Mouse (Mus musculus) hindbrain, embryonic 11.5 days (tissue): ENCODE data around the gene Tmprss7. TPM values are rescaled to one million over a fixed set of nuclear protein-coding genes. Genes with fewer than 3 reads are reported as not detected.

Experiments
- ATAC-seq: fragments of 200-750 bp; cut with Nextera tagmentation; 2 replicates; pipeline ENCODE4 v1.8.0; 2017; ENCODE audit warnings: mild to moderate bottlenecking, moderate TSS enrichment, moderate library complexity; ENCODE audit not compliant: low FRiP score
- DNase-seq: peaks from one replicate; pipeline ENCODE4 v3.0.0-alpha.2; 2015; ENCODE audit warnings: low spot score
- H3K27ac ChIP-seq: fragments of 300-500 bp; sonication (generic); 2 replicates; pipeline ENCODE4 v1.5.1; 2014; ENCODE audit warnings: mild to moderate bottlenecking, low read depth, low read length
- H3K27me3 ChIP-seq: fragments of 300-500 bp; sonication (generic); 2 replicates; pipeline ENCODE4 v1.6.1; 2014; ENCODE audit warnings: mild to moderate bottlenecking, low read length, moderate library complexity, mixed read lengths; ENCODE audit not compliant: control insufficient read depth, insufficient read depth
- H3K36me3 ChIP-seq: fragments of 300-500 bp; sonication (generic); 2 replicates; pipeline ENCODE4 v1.6.1; 2014; ENCODE audit warnings: mild to moderate bottlenecking, low read length, moderate library complexity, mixed read lengths; ENCODE audit not compliant: control insufficient read depth, insufficient read depth
- H3K4me1 ChIP-seq: fragments of 300-500 bp; sonication (generic); replicated peaks from 2 replicates; pipeline ENCODE4 v1.6.1; 2014; ENCODE audit warnings: low read length, mixed read lengths; ENCODE audit not compliant: control insufficient read depth, insufficient read depth
- H3K4me2 ChIP-seq: fragments of 300-500 bp; sonication (generic); replicated peaks from 2 replicates; pipeline ENCODE4 v1.6.1; 2014; ENCODE audit warnings: mild to moderate bottlenecking, low read depth, low read length
- H3K4me3 ChIP-seq: fragments of 300-500 bp; sonication (generic); 2 replicates; pipeline ENCODE4 v1.5.1; 2014; ENCODE audit warnings: low read depth, low read length
- H3K9ac ChIP-seq: fragments of 300-500 bp; sonication (generic); 2 replicates; pipeline ENCODE4 v1.6.1; 2014; ENCODE audit warnings: low read depth, low read length
- H3K9me3 ChIP-seq: fragments of 300-500 bp; sonication (generic); 2 replicates; pipeline ENCODE4 v1.6.1; 2016; ENCODE audit warnings: low read length; ENCODE audit not compliant: control insufficient read depth
- WGBS: fragments of 180-500 bp; shearing (Covaris S2); extraction: QIAGEN DNeasy Blood & Tissue Kit; methylation state at CpG from one replicate; pipeline ENCODE4 v1.1.7; 2014; 5-methylcytosine and 5-hydroxymethylcytosine counted together
- polyA plus RNA-seq: library from polyadenylated mRNA; unstranded; fragments of >200 nt; fragmentation: Nextera tagmentation; extraction: Ambion mirVana; gene quantifications from 2 replicates; pipeline ENCODE4 v1.2.1, GENCODE M21; 2014

The Tmprss7 gene
- polyA plus RNA-seq, 1 experiment from 2014 or later = 0.99 TPM

GRCm38 (mm10) chr16:45629497-45630105 lies 63.9 kb downstream of the Tmprss7 start:
- H3K9me3 ChIP-seq = no peaks in the 10 kb centered on the region
- H3K4me3 ChIP-seq = no peak overlapping the region
- no peaks in the 10 kb centered on the region for H3K27me3 ChIP-seq
- H3K27ac ChIP-seq = no peak overlapping the region
- no peak for DNase-seq
- H3K4me1 ChIP-seq = no peaks in the 10 kb centered on the region
- peak; percentile 23; the same call in 1 of the 2 replicates for ATAC-seq
- no peak overlapping the region for H3K4me2 ChIP-seq
- no peaks in the 10 kb centered on the region for H3K36me3 ChIP-seq
- no peak overlapping the region for H3K9ac ChIP-seq
- 87% methylated on average over 8 of the region's 8 CpGs for WGBS

- Histone ChIP-seq H3K27me3 (no peaks in the 10 kb centered on the region), H3K4me2 (no peak overlapping the region), H3K36me3 (no peaks in the 10 kb centered on the region), H3K4me3 (no peak overlapping the region), H3K9me3 (no peaks in the 10 kb centered on the region), H3K9ac (no peak overlapping the region), H3K27ac (no peak overlapping the region), H3K4me1 (no peaks in the 10 kb centered on the region)
- ATAC-seq = no peak
- WGBS = 76% methylated on average over 2 of the region's 2 CpGs
- DNase-seq = no peak
Observed at GRCm38 (mm10) chr16:45625342-45625741, 68.1 kb downstream of the Tmprss7 start.

GRCm38 (mm10) chr16:45624791-45625190 lies 68.7 kb downstream of the Tmprss7 start:
- DNase-seq = no peak
- H3K36me3 ChIP-seq = no peaks in the 10 kb centered on the region
- 85% methylated on average over 2 of the region's 2 CpGs for WGBS

GRCm38 (mm10) chr16:45623230-45623629 lies 70.2 kb downstream of the Tmprss7 start:
- Histone ChIP-seq H3K36me3 (no peaks in the 10 kb centered on the region), H3K27me3 (no peaks in the 10 kb centered on the region), H3K27ac (no peak overlapping the region), H3K4me1 (no peaks in the 10 kb centered on the region), H3K9me3 (no peaks in the 10 kb centered on the region), H3K4me2 (no peak overlapping the region), H3K9ac (no peak overlapping the region), H3K4me3 (no peak overlapping the region)
- DNase-seq = no peak
- WGBS = 88% methylated on average over 4 of the region's 4 CpGs
- ATAC-seq = no peak

More at GRCm38 (mm10) chr16:45624791-45625190, 68.7 kb downstream of the Tmprss7 start:
- H3K9ac ChIP-seq = no peak overlapping the region
- H3K4me3 ChIP-seq = no peak overlapping the region
- H3K27ac ChIP-seq = no peak overlapping the region
- no peaks in the 10 kb centered on the region for H3K27me3 ChIP-seq
- no peaks in the 10 kb centered on the region for H3K9me3 ChIP-seq
- H3K4me1 ChIP-seq = no peaks in the 10 kb centered on the region
- ATAC-seq = no peak
- no peak overlapping the region for H3K4me2 ChIP-seq

GRCm38 (mm10) chr16:45619751-45620375 lies 73.6 kb downstream of the Tmprss7 start:
- DNase-seq (no peak), ATAC-seq (no peak)
- H3K4me3 ChIP-seq = no peak overlapping the region
- no peaks in the 10 kb centered on the region for H3K27me3 ChIP-seq
- H3K27ac ChIP-seq = no peak overlapping the region
- no peak overlapping the region for H3K9ac ChIP-seq
- no peaks in the 10 kb centered on the region for H3K9me3 ChIP-seq
- 69% methylated on average over 8 of the region's 8 CpGs for WGBS
- H3K36me3 ChIP-seq = no peaks in the 10 kb centered on the region
- H3K4me1 ChIP-seq = no peaks in the 10 kb centered on the region
- no peak overlapping the region for H3K4me2 ChIP-seq

- Histone ChIP-seq H3K27me3 (no peaks in the 10 kb centered on the region), H3K4me3 (no peak overlapping the region), H3K4me2 (no peak overlapping the region), H3K27ac (no peak overlapping the region), H3K36me3 (no peaks in the 10 kb centered on the region), H3K9me3 (no peaks in the 10 kb centered on the region), H3K9ac (no peak overlapping the region), H3K4me1 (no peaks in the 10 kb centered on the region)
- 75% methylated on average over 1 of the region's 1 CpGs for WGBS
- DNase-seq (no peak), ATAC-seq (no peak)
Observed at GRCm38 (mm10) chr16:45615944-45616343, 77.5 kb downstream of the Tmprss7 start.

GRCm38 (mm10) chr16:45613247-45613646 lies 80.2 kb downstream of the Tmprss7 start:
- H3K4me3 ChIP-seq = no peak overlapping the region
- no peak overlapping the region for H3K27ac ChIP-seq
- no peak overlapping the region for H3K4me2 ChIP-seq
- no peak for DNase-seq
- 85% methylated on average over 2 of the region's 2 CpGs for WGBS
- H3K36me3 ChIP-seq = no peaks in the 10 kb centered on the region
- no peaks in the 10 kb centered on the region for H3K4me1 ChIP-seq
- no peak for ATAC-seq
- no peak overlapping the region for H3K9ac ChIP-seq
- H3K27me3 ChIP-seq = no peaks in the 10 kb centered on the region
- H3K9me3 ChIP-seq = no peaks in the 10 kb centered on the region

- no peaks in the 10 kb centered on the region for H3K9me3 ChIP-seq
- DNase-seq = no peak
- no peak within 1 kb of the TSS for H3K4me3 ChIP-seq
- H3K36me3 ChIP-seq = no peaks in the 10 kb centered on the region
- no peaks in the 10 kb centered on the region for H3K27me3 ChIP-seq
- H3K4me1 ChIP-seq = no peaks in the 10 kb centered on the region
- 70% methylated on average over 4 of the region's 4 CpGs for WGBS
- H3K9ac ChIP-seq = no peak within 1 kb of the TSS
- H3K27ac ChIP-seq = no peak within 1 kb of the TSS
- no peak for ATAC-seq
- H3K4me2 ChIP-seq = no peak within 1 kb of the TSS
Observed at GRCm38 (mm10) chr16:45610267-45610666, 83.2 kb downstream of the Tmprss7 start, which contains the start of gene Gcsam. Gene Gcsam (plus strand): TSS chr16:45610380.

- Histone ChIP-seq H3K27me3 (no peaks in the 10 kb centered on the region), H3K9ac (no peak overlapping the region), H3K9me3 (no peaks in the 10 kb centered on the region), H3K36me3 (no peaks in the 10 kb centered on the region), H3K27ac (no peak overlapping the region), H3K4me1 (no peaks in the 10 kb centered on the region), H3K4me2 (no peak overlapping the region), H3K4me3 (no peak overlapping the region)
- peak; percentile 27 for DNase-seq
- 84% methylated on average over 3 of the region's 3 CpGs for WGBS
- no peak for ATAC-seq
Observed at GRCm38 (mm10) chr16:45609300-45609699, 84.2 kb downstream of the Tmprss7 start.
